Mouse (Mus musculus) hindbrain, embryonic 12.5 days (tissue): ENCODE measurements around the gene Ckap2l. TPM values are rescaled to one million over a fixed set of nuclear protein-coding genes. Genes with fewer than 3 reads are reported as not detected.

Experiments used
- ATAC-seq: fragments of 200-750 bp; cut with Nextera tagmentation; 2 replicates; pipeline ENCODE4 v1.8.0; 2017; ENCODE audit warnings: moderate TSS enrichment; ENCODE audit not compliant: low FRiP score
- H3K27ac ChIP-seq: fragments of 300-500 bp; sonication (generic); 2 replicates; pipeline ENCODE4 v1.5.1; 2016; ENCODE audit warnings: mild to moderate bottlenecking
- H3K27me3 ChIP-seq: fragments of 300-500 bp; sonication (generic); 2 replicates; pipeline ENCODE4 v1.6.1; 2016; ENCODE audit warnings: mild to moderate bottlenecking
- H3K36me3 ChIP-seq: fragments of 300-500 bp; sonication (generic); 2 replicates; pipeline ENCODE4 v1.6.1; 2016; ENCODE audit warnings: mild to moderate bottlenecking
- H3K4me1 ChIP-seq: fragments of 300-500 bp; sonication (generic); 2 replicates; pipeline ENCODE4 v1.6.1; 2016
- H3K4me2 ChIP-seq: fragments of 300-500 bp; sonication (generic); replicated peaks from 2 replicates; pipeline ENCODE4 v1.6.1; 2016; ENCODE audit warnings: mild to moderate bottlenecking
- H3K4me3 ChIP-seq: fragments of 300-500 bp; sonication (generic); 2 replicates; pipeline ENCODE4 v1.5.1; 2016; ENCODE audit warnings: mild to moderate bottlenecking
- H3K9ac ChIP-seq: fragments of 300-500 bp; sonication (generic); 2 replicates; pipeline ENCODE4 v1.6.1; 2016; ENCODE audit warnings: mild to moderate bottlenecking, moderate library complexity
- H3K9me3 ChIP-seq: fragments of 300-500 bp; sonication (generic); replicated peaks from 2 replicates; pipeline ENCODE4 v1.6.1; 2016; ENCODE audit warnings: mild to moderate bottlenecking
- WGBS: fragments of 180-500 bp; shearing (Covaris S2); methylation state at CpG from one replicate; pipeline ENCODE4 v1.1.7; 2016; 5-methylcytosine and 5-hydroxymethylcytosine counted together
- polyA plus RNA-seq: library from polyadenylated mRNA; unstranded; fragments of >200 nt; fragmentation: Nextera tagmentation; extraction: Ambion mirVana; gene quantifications from 2 replicates; pipeline ENCODE4 v1.2.1, GENCODE M21; 2016

Gene Ckap2l
- polyA plus RNA-seq, 1 experiment from 2014 or later = 33.8 TPM

DNA sequence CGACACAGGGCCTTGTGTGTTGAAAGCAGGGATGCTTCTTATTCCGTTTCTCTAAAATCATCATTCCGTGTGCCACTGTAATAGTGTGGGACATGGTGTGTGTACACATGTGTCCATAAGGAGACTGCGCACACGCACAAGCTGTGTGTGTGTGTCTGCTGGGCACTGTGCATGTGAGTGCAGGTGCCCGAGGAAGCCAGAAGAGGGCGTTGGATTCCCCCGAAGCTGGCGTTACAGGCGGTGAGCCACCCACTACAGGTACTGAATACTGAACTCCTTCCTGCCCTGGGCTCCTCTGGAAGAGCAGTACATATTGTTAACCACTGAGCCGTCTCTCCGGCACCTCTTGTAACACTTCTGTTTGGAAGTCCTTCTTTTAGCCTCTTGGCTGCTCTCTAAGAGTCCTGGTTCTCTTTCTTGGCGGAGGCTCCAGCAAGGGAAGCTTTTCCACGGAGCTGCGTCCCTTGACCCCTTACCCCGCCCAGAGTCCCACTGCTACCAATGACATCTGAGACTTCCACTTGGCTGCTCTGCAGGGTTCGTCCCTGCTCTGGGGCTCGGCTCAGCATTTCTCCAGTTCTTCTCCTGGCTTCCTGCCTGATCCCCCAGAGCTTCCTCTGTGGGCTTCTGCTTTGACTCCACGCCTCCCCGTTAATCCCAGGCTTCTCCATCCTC lies 52.4 kb downstream of the Ckap2l start:
- H3K4me2 ChIP-seq = no peak overlapping the region
- no peak overlapping the region for H3K27ac ChIP-seq
- ATAC-seq = no peak
- H3K4me3 ChIP-seq = no peak overlapping the region
- H3K27me3 ChIP-seq = no peaks in the 10 kb centered on the region
- peaks cover 7% of the 10 kb centered on the region; the same call in 1 of the 2 replicates for H3K4me1 ChIP-seq
- H3K9ac ChIP-seq = no peak overlapping the region
- H3K36me3 ChIP-seq = no peaks in the 10 kb centered on the region
- H3K9me3 ChIP-seq = no peaks in the 10 kb centered on the region
- 80% methylated on average over 20 of the region's 20 CpGs for WGBS

DNA sequence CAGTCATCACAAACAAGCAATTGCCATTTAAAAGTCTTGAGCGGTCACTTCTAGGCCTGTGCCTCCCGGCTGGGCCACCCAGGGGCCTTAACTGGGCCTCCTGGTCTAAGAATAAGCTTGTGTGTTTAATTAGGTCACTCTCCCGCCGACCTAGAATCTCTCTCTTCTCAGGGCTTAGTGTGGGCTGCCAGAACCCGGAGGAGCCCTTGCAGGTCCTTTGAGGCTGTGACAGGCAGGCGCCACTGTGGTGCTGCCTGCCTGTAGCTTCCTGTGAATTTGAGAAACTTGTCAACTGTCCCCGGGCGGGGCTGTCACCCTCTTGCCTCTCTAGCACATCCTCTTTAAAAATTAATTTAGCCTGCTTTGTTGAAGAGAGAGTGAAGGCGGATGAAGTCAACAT lies 53.2 kb downstream of the Ckap2l start:
- Histone ChIP-seq H3K4me1 (peaks cover 7% of the 10 kb centered on the region; the same call in 1 of the 2 replicates), H3K4me2 (no peak overlapping the region), H3K9me3 (no peaks in the 10 kb centered on the region), H3K36me3 (no peaks in the 10 kb centered on the region), H3K4me3 (no peak overlapping the region), H3K27ac (no peak overlapping the region), H3K27me3 (no peaks in the 10 kb centered on the region), H3K9ac (no peak overlapping the region)
- ATAC-seq = no peak
- 50% methylated on average over 9 of the region's 9 CpGs for WGBS

DNA sequence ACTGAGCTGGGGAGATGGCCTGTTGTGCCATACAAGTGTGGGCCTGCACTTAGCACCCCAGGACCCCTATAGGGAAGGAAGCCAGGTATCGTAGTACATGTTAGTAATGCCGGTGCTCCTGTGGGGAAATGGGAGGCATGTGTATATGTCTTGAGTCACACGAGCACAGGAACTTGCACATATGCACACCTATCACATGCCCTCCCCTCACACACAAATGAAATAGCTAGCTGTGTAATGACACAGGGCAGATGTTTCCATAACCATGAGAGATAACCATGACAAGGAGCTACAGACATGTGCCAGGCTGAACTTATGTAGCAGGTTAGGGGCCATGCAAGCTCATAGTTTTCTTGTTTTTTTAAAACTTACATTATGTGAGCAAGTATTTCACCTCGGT lies 54.0 kb downstream of the Ckap2l start:
- no peaks in the 10 kb centered on the region for H3K9me3 ChIP-seq
- H3K27me3 ChIP-seq = no peaks in the 10 kb centered on the region
- H3K4me1 ChIP-seq = peaks cover 7% of the 10 kb centered on the region; the same call in 1 of the 2 replicates
- no peak for ATAC-seq
- H3K4me3 ChIP-seq = no peak overlapping the region
- WGBS = 86% methylated on average over 4 of the region's 4 CpGs
- H3K9ac ChIP-seq = no peak overlapping the region
- H3K4me2 ChIP-seq = no peak overlapping the region
- H3K27ac ChIP-seq = no peak overlapping the region
- H3K36me3 ChIP-seq = no peaks in the 10 kb centered on the region

DNA sequence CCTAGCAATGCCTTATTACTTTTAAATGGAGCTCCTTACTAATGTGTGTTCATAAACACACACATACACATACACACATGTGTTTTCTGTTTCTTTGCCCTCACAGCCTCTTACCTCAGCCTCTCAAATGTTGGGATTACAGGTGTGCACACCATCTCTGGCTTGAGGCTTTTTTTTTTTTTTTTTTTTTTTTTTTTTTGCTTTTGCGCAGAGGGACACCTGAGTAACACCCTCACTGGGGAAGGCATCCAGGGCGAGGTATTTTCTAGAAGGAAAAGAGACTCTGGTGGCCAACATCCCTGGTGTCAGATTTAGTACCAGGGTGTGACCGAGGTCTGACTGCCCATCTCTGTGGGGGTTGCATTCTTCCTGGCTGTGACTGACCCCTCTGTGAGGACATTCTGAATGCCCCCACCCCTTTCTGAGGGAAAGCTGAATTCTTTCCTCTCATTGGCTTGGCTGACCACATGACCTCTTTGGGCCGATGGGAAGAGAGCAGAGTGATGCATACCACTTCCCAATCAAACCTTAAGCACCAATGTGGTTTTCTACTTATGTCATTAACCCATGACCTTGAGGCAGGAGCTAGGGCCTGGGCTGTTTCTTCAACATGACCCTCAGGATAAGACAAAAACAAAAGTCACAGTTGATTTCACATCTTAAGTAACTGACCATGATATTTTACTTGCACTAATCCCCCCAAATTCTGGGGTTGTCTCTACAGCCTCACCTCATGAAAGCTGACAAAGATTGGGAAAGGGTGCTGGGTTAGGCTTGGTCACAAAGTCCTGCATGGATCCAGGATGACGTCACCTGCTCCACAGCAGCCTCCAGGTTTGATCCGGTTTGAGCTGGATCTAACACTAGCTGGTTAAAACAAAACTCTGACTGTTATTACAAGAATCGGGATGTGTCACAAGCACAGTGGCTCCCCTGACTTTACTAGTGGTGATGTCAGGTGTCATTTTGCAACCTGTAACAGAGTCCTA lies 54.9 kb downstream of the Ckap2l start:
- WGBS = 54% methylated on average over 7 of the region's 7 CpGs
- Histone ChIP-seq H3K27ac (no peak overlapping the region), H3K4me3 (no peak overlapping the region), H3K9ac (no peak overlapping the region), H3K27me3 (no peaks in the 10 kb centered on the region), H3K36me3 (no peaks in the 10 kb centered on the region), H3K9me3 (no peaks in the 10 kb centered on the region), H3K4me2 (no peak overlapping the region), H3K4me1 (peaks cover 7% of the 10 kb centered on the region; the same call in 1 of the 2 replicates)
- ATAC-seq = no peak

DNA sequence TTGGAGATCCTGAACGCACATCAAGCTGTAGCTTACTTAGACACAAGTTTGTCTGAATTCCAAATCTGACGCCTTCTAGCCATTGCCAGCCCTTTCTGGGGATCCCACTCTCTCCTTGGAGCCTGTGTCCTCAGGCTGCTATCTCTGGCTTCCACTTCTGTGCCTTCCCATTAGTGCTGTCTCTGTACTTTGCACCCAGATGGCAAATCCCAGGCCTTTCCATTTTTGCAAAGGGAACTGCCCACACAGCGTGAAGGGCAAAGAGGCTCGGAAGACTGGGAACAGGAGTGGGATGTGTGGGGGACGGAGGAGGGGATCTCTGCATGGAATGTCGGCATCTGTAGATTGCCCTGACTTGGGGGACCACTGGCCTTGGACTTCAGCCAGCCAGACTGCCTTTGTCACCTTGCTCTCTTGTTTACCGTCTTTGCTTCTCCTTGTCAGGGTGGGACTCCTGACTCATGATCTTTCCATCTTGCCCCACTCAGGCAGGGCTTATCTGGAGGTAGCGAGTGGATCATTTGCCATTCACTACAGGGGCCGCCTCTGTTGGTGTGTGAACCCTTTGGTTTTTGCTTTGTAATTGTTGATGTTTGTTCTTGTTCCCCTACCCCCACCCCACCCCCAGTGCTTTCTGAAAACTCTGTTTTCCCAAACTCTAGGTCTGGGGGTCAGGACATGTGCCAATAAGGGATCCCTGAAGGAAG lies 56.1 kb downstream of the Ckap2l start:
- Histone ChIP-seq H3K9ac (no peak overlapping the region), H3K4me3 (no peak overlapping the region), H3K4me1 (peaks cover 7% of the 10 kb centered on the region; the same call in 1 of the 2 replicates), H3K4me2 (no peak overlapping the region), H3K36me3 (no peaks in the 10 kb centered on the region), H3K27ac (no peak overlapping the region), H3K27me3 (no peaks in the 10 kb centered on the region), H3K9me3 (no peaks in the 10 kb centered on the region)
- WGBS = 69% methylated on average over 9 of the region's 9 CpGs
- ATAC-seq = no peak

DNA sequence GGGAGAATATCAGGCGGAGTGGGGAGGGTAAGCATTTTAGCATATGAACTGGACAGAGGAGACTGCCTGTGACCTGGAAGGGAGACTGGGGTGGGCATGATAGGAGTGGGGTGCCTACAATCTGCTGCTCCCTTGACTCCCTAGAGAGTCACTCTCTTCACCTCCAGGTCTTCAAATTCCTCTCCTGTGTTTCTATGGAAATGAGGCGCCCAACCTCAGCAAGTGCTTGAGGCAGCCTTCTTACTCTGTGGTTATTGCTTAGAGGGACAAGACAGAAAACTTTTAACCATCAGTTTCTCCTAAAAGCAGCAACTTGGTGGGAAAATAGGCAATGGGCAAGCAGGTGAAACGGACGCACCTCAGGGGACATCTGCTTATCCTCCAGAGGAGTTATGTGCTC lies 60.5 kb downstream of the Ckap2l start:
- Histone ChIP-seq H3K9ac (no peak overlapping the region), H3K4me2 (no peak overlapping the region), H3K27me3 (no peaks in the 10 kb centered on the region), H3K9me3 (no peaks in the 10 kb centered on the region), H3K4me3 (no peak overlapping the region), H3K4me1 (0 out of 2 replicates have a peak, but pooled peaks cover 4% of the 10 kb centered on the region), H3K27ac (no peak overlapping the region), H3K36me3 (no peaks in the 10 kb centered on the region)
- no peak for ATAC-seq
- 67% methylated on average over 4 of the region's 4 CpGs for WGBS

DNA sequence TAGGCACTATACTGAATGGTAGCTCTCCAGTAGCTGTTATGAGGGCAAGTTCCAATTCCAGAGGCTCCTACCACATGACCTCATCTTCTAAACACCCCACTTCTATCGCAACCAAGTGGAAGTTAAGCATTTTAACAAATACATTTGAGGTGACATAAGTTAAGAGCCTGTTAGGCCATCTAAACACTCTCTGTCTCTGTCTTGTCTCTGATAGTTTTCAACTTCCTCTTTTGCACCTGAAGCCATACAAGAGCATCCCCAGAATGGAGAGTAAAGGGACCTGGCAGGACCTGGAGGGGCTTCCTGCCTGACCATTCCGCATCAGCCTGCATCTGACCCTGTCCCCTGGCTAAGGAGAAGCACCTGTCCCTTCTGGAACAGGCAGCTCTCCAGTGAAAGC lies 62.3 kb downstream of the Ckap2l start:
- Histone ChIP-seq H3K4me3 (no peak overlapping the region), H3K4me1 (no peaks in the 10 kb centered on the region), H3K4me2 (no peak overlapping the region), H3K27me3 (no peaks in the 10 kb centered on the region), H3K9me3 (no peaks in the 10 kb centered on the region), H3K36me3 (no peaks in the 10 kb centered on the region), H3K27ac (no peak overlapping the region), H3K9ac (no peak overlapping the region)
- WGBS = 81% methylated on average over 2 of the region's 2 CpGs
- no peak for ATAC-seq

DNA sequence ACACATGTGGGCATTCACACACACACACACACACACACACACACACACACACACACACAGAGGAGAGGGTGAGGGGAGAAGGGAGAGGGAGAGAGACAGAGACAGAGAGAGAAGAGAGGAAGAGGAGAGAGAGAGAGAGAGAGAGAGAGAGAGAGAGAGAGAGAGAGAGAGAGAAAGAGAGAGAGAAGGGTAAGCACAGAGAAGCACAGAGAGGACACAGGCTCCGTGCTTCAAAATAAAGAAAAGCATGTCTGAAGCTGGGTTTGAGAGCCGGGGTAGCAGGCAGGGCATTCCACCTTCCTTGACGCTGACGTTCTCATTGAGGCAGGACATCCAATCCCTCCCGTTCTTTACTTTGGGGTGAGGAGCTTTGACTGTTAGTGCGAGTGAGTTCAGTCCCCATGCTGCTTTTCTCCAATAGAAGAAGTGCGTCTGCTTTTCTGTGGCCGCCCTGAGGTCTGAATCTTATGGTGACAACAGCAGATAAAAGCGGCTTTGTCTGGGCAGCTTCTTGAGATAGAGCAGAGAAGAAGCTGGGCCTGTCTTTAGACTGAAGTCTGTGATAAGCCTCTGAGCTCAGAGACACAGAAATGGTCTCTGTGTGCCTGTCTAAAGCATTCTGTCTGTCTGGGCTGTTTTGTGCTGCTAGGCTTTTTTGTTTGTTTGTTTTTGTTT lies 63.1 kb downstream of the Ckap2l start:
- Histone ChIP-seq H3K4me2 (no peak overlapping the region), H3K36me3 (no peaks in the 10 kb centered on the region), H3K4me3 (no peak overlapping the region), H3K9me3 (no peaks in the 10 kb centered on the region), H3K27me3 (no peaks in the 10 kb centered on the region), H3K27ac (no peak overlapping the region), H3K4me1 (no peaks in the 10 kb centered on the region), H3K9ac (no peak overlapping the region)
- no peak for ATAC-seq
- WGBS = 54% methylated on average over 9 of the region's 9 CpGs

DNA sequence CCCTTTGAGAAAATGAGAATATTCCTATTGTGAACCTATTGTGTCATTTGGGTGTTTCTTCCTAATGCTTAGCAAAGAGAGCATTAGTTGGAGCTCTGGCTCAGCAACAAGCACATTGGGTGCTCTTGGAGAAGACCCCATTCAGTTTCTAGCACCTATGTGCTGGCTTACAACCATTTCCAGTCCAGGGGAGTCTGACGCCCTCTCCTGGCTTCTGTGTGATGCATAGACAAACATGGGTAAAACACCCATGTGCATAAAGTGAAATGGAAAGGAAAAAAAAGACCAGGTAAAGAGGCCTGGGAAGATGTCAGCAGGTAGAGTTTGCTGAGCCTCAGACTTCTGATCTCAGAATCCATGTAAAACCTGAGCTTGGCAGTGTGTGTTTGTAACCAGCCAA lies 63.8 kb downstream of the Ckap2l start:
- no peak overlapping the region for H3K4me3 ChIP-seq
- H3K36me3 ChIP-seq = no peaks in the 10 kb centered on the region
- H3K27me3 ChIP-seq = no peaks in the 10 kb centered on the region
- H3K9me3 ChIP-seq = no peaks in the 10 kb centered on the region
- ATAC-seq = no peak
- H3K27ac ChIP-seq = no peak overlapping the region
- 78% methylated on average over 1 of the region's 1 CpGs for WGBS
- no peaks in the 10 kb centered on the region for H3K4me1 ChIP-seq
- H3K9ac ChIP-seq = no peak overlapping the region
- H3K4me2 ChIP-seq = no peak overlapping the region

DNA sequence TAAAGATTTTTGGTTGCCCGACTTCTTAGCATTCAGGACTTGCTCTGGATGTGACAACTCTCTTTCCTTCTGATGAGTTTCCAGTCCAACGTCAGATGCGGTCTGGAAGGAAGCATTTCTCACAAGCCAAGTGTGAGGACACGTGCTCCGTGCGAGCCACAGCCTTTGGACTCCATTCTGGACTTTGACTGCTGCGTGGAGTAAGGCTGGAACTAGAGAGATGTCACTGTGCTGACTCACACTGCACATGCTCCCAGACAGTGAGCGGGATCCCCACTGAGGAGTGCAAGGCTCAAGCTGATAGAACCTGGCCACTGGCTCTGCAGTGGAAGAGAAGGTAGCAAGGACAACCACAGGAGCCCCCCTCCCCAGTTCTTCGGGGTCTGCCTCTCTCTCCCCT lies 64.5 kb downstream of the Ckap2l start:
- no peak overlapping the region for H3K27ac ChIP-seq
- H3K4me1 ChIP-seq = no peaks in the 10 kb centered on the region
- no peak for ATAC-seq
- no peaks in the 10 kb centered on the region for H3K36me3 ChIP-seq
- H3K4me3 ChIP-seq = no peak overlapping the region
- 86% methylated on average over 9 of the region's 9 CpGs for WGBS
- H3K9me3 ChIP-seq = no peaks in the 10 kb centered on the region
- H3K9ac ChIP-seq = no peak overlapping the region
- H3K4me2 ChIP-seq = no peak overlapping the region
- no peaks in the 10 kb centered on the region for H3K27me3 ChIP-seq

DNA sequence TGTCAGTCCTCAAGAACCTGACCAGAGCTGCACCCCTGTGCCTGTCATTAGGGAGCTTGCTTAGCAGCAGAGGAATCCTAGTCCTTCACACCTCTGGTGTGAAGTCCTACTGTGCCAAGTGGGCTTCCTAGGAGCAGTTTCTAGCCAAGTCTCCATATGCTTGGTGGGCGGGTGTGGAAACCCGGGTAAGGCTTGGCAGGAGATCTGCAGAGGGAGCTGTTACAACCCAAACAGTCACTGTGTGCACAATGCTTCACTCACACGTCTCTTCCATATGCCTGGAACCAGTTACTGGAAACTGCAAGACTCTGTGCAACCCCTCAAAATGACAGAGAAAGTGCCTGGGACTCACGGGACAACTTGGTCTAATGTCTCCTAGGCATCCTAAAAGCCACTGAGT lies 65.0 kb downstream of the Ckap2l start:
- H3K4me3 ChIP-seq = no peak overlapping the region
- no peak overlapping the region for H3K4me2 ChIP-seq
- H3K27me3 ChIP-seq = no peaks in the 10 kb centered on the region
- no peak overlapping the region for H3K9ac ChIP-seq
- ATAC-seq = no peak
- no peaks in the 10 kb centered on the region for H3K36me3 ChIP-seq
- H3K4me1 ChIP-seq = no peaks in the 10 kb centered on the region
- H3K9me3 ChIP-seq = no peaks in the 10 kb centered on the region
- 56% methylated on average over 4 of the region's 4 CpGs for WGBS
- H3K27ac ChIP-seq = no peak overlapping the region

DNA sequence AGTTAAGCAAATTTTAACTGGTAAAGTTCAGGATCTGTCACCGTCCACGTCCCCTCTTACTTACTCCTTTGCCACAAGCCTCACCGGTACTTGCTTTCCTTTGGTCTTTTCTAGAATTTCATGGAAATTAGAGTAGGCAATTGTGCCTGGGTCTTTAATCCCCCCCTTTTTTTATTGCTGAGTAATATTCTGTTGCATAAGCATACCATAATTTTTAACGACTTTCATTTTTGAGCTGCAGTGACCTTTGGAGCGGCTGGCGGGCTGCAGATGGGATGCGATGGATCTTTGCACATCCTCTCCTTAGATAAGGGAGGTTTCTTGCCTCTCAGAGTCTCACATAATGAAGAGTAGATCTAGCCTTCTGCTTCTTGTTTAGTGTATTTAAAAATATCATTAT lies 67.7 kb downstream of the Ckap2l start:
- no peak for ATAC-seq
- Histone ChIP-seq H3K4me1 (no peaks in the 10 kb centered on the region), H3K4me3 (no peak overlapping the region), H3K4me2 (no peak overlapping the region), H3K9ac (no peak overlapping the region), H3K36me3 (no peaks in the 10 kb centered on the region), H3K9me3 (no peaks in the 10 kb centered on the region), H3K27ac (no peak overlapping the region), H3K27me3 (no peaks in the 10 kb centered on the region)
- WGBS = 97% methylated on average over 7 of the region's 7 CpGs
